Mouse (Mus musculus): Measurements from ENCODE around the gene Tenm2. TPM values are rescaled to one million over a fixed set of nuclear protein-coding genes. Genes with fewer than 3 reads are reported as not detected.

Tenm2 gene
- polyA plus RNA-seq, 1 experiment from 2014 or later = 5.1 TPM

- Histone ChIP-seq H3K27ac (no peak overlapping the region), H3K4me3 (no peak overlapping the region), H3K27me3 (peaks cover 4% of the 10 kb centered on the region), H3K9ac (no peak overlapping the region), H3K4me2 (no peak overlapping the region), H3K36me3 (no peaks in the 10 kb centered on the region), H3K9me3 (no peaks in the 10 kb centered on the region), H3K4me1 (peaks cover 9% of the 10 kb centered on the region)
- no peak for ATAC-seq (ENCODE audit: insufficient number of reproducible peaks, insufficient read depth, low FRiP score, low TSS enrichment, low read depth)
- 57% methylated on average over 4 of the region's 4 CpGs for WGBS
These were observed 1245.8 kb downstream of the Tenm2 start for GRCm38 (mm10) chr11:35989967-35990366.

DNA sequence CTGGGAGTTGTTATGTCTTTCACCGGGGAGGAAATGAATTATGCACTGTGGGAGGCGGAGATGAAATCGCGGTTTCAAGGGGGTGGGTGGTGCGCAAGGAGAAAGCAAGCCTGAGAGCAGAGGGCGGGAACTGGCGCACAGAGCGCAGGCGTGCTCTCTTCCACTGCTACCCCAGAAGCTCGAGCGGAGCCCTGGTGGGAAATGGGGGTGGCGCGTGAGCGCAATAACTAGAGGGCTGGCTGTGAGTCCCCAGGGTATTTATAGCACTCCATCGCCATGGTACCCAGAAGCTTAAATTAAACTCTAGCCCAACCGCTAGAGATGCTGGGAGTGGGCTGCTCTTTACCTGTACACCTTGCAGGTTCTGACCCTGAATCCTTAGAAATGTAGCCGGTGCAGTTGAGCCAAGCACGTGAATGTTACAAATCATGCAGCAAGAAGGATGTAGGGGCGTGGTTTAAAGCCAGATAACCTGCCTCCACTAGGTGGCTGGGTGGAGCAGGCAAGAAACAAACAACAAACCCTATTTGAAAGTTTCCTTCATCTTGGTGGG is 1249.8 kb downstream of the Tenm2 start:
- Histone ChIP-seq H3K4me2 (peak overlapping the region; percentile 61), H3K9ac (peak overlapping the region; percentile 44; the same call in 1 of the 2 replicates), H3K4me1 (peaks cover 9% of the 10 kb centered on the region), H3K36me3 (no peaks in the 10 kb centered on the region), H3K4me3 (peak overlapping the region; percentile 27), H3K27me3 (peaks cover 15% of the 10 kb centered on the region), H3K27ac (no peak overlapping the region), H3K9me3 (no peaks in the 10 kb centered on the region)
- WGBS = 1% methylated on average over 19 of the region's 19 CpGs
- ATAC-seq (ENCODE audit: insufficient number of reproducible peaks, insufficient read depth, low FRiP score, low TSS enrichment, low read depth) = peak; percentile 69

- WGBS = 79% methylated on average over 3 of the region's 3 CpGs
- H3K27me3 ChIP-seq = peaks cover 37% of the 10 kb centered on the region
- H3K27ac ChIP-seq = no peak overlapping the region
- no peak overlapping the region for H3K4me2 ChIP-seq
- no peak overlapping the region for H3K4me3 ChIP-seq
- H3K4me1 ChIP-seq = peaks cover 20% of the 10 kb centered on the region
- H3K9ac ChIP-seq = no peak overlapping the region
- no peaks in the 10 kb centered on the region for H3K9me3 ChIP-seq
- no peak for ATAC-seq (ENCODE audit: insufficient number of reproducible peaks, insufficient read depth, low FRiP score, low TSS enrichment, low read depth)
- H3K36me3 ChIP-seq = no peaks in the 10 kb centered on the region
These were observed 1253.0 kb downstream of the Tenm2 start for GRCm38 (mm10) chr11:35982734-35983133.

GRCm38 (mm10) chr11:35980411-35980917 is 1255.3 kb downstream of the Tenm2 start, which contains the start of gene Wwc1:
TSS of gene Wwc1 (minus strand) at chr11:35980527.
- H3K36me3 ChIP-seq = no peaks in the 10 kb centered on the region
- peak within 1 kb of the TSS; percentile 22; the same call in 1 of the 2 replicates for H3K27ac ChIP-seq
- under 1% methylated on average over 37 of the region's 47 CpGs for whole genome bisulfite sequencing
- H3K27me3 ChIP-seq = peaks cover 42% of the 10 kb centered on the region
- peak; percentile 67 for ATAC-seq (ENCODE audit: insufficient number of reproducible peaks, insufficient read depth, low FRiP score, low TSS enrichment, low read depth)
- H3K9me3 ChIP-seq = no peaks in the 10 kb centered on the region
- H3K4me2 ChIP-seq = peak within 1 kb of the TSS; percentile 95
- H3K4me1 ChIP-seq = peaks cover 25% of the 10 kb centered on the region
- H3K4me3 ChIP-seq = peak within 1 kb of the TSS; percentile 79
- H3K9ac ChIP-seq = peak within 1 kb of the TSS; percentile 80

GRCm38 (mm10) chr11:35979733-35980410 is 1255.9 kb downstream of the Tenm2 start:
- peak overlapping the region; percentile 22; the same call in 1 of the 2 replicates for H3K27ac ChIP-seq

DNA sequence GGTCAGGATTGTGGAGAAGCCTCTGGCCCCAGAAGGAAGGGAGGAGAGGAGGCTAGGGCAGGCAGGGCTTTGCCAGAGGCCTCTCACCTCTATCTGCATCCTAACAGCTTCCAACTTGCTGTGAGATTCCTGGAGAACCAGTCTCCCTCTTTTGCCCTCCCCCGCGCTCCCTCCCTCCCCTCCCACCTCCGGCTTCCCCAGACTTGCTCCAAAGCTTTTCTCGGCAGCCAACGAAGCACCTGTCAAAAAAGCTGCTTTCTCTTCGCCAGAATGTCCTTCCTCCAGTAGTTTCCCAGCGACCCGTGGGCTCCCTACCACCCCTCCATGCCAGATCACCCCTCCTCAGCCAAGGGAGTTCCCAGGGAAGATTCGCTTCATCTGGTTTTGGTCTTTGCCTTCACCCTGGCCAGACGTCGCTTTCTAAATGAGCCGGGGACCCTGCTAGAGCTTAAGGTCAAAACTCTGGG is 1256.5 kb downstream of the Tenm2 start:
- H3K27me3 ChIP-seq = peaks cover 42% of the 10 kb centered on the region
- H3K9ac ChIP-seq = peak overlapping the region; percentile 80
- H3K9me3 ChIP-seq = no peaks in the 10 kb centered on the region
- H3K4me3 ChIP-seq = peak overlapping the region; percentile 79
- no peak for ATAC-seq (ENCODE audit: insufficient number of reproducible peaks, insufficient read depth, low FRiP score, low TSS enrichment, low read depth)
- H3K4me2 ChIP-seq = peak overlapping the region; percentile 95
- H3K36me3 ChIP-seq = no peaks in the 10 kb centered on the region
- peaks cover 25% of the 10 kb centered on the region for H3K4me1 ChIP-seq
- no peak overlapping the region for H3K27ac ChIP-seq
- under 1% methylated on average over 12 of the region's 12 CpGs for WGBS

More at GRCm38 (mm10) chr11:35979733-35980410, 1255.9 kb downstream of the Tenm2 start:
- H3K4me2 ChIP-seq = peak overlapping the region; percentile 95
- H3K9me3 ChIP-seq = no peaks in the 10 kb centered on the region
- H3K4me1 ChIP-seq = peaks cover 25% of the 10 kb centered on the region
- peak overlapping the region; percentile 80 for H3K9ac ChIP-seq
- WGBS = under 1% methylated on average over 49 of the region's 66 CpGs
- H3K4me3 ChIP-seq = peak overlapping the region; percentile 79
- peak; percentile 38; the same call in 1 of the 2 replicates for ATAC-seq (ENCODE audit: insufficient number of reproducible peaks, insufficient read depth, low FRiP score, low TSS enrichment, low read depth)
- H3K27me3 ChIP-seq = peaks cover 42% of the 10 kb centered on the region
- H3K36me3 ChIP-seq = no peaks in the 10 kb centered on the region

GRCm38 (mm10) chr11:35977796-35978195 is 1258.0 kb downstream of the Tenm2 start:
- H3K27ac ChIP-seq = no peak overlapping the region
- H3K36me3 ChIP-seq = no peaks in the 10 kb centered on the region
- WGBS = 80% methylated on average over 3 of the region's 3 CpGs
- no peaks in the 10 kb centered on the region for H3K9me3 ChIP-seq
- H3K4me2 ChIP-seq = 0 out of 2 replicates have a peak overlapping the region, but pooled peaks have one; percentile 17
- no peak overlapping the region for H3K4me3 ChIP-seq
- H3K27me3 ChIP-seq = peaks cover 54% of the 10 kb centered on the region
- no peak overlapping the region for H3K9ac ChIP-seq
- H3K4me1 ChIP-seq = peaks cover 29% of the 10 kb centered on the region
- no peak for ATAC-seq (ENCODE audit: insufficient number of reproducible peaks, insufficient read depth, low FRiP score, low TSS enrichment, low read depth)

DNA sequence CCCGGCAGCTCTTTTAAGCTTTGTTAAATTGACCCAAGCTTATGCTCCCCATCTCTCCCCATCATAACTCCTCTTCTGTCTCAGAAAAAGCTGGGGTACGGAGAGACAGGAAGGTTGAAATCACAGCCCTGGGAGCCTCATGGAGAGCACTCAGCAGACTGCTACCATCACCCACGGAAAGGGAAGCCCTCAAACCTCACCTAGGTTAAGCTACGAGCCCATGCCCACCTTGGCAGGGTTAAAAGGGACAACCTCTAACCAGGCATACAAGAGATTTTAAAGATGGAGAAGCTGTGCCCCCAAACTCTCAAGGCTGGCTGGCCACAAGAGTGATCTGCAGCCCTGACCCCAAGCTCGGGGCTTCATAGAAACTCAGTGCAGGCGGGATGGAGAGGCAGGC is 1258.7 kb downstream of the Tenm2 start:
- peaks cover 32% of the 10 kb centered on the region for H3K4me1 ChIP-seq
- H3K27ac ChIP-seq = no peak overlapping the region
- no peak for ATAC-seq (ENCODE audit: insufficient number of reproducible peaks, insufficient read depth, low FRiP score, low TSS enrichment, low read depth)
- no peaks in the 10 kb centered on the region for H3K36me3 ChIP-seq
- 44% methylated on average over 6 of the region's 6 CpGs for WGBS
- H3K9me3 ChIP-seq = no peaks in the 10 kb centered on the region
- H3K4me3 ChIP-seq = no peak overlapping the region
- H3K27me3 ChIP-seq = peaks cover 53% of the 10 kb centered on the region
- no peak overlapping the region for H3K9ac ChIP-seq
- H3K4me2 ChIP-seq = peak overlapping the region; percentile 29; the same call in 1 of the 2 replicates

DNA sequence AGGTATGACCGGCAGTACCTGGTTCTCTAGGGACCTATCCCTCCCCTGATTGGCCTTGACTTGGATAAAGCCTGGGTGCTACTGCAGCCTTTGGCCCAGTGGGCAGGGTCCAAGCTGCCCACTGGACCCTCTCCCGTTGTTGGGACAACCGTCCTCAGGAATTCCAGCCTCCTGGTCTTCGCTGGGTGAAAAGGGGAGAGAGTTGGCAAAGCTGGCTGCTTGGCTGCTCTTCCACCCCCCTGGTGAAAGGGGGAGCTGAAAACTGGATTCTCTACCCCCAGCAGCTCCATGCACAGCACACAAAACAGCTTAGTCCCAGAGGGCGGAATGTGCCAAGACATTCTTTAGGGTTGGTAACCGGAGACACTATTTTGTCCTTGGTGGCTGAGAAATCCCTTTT is 1259.3 kb downstream of the Tenm2 start:
- H3K27me3 ChIP-seq = peaks cover 47% of the 10 kb centered on the region
- 23% methylated on average over 6 of the region's 6 CpGs for WGBS
- no peak overlapping the region for H3K4me3 ChIP-seq
- no peak overlapping the region for H3K27ac ChIP-seq
- no peaks in the 10 kb centered on the region for H3K36me3 ChIP-seq
- H3K4me2 ChIP-seq = peak overlapping the region; percentile 37; the same call in 1 of the 2 replicates
- H3K4me1 ChIP-seq = peaks cover 32% of the 10 kb centered on the region
- no peaks in the 10 kb centered on the region for H3K9me3 ChIP-seq
- H3K9ac ChIP-seq = no peak overlapping the region
- no peak for ATAC-seq (ENCODE audit: insufficient number of reproducible peaks, insufficient read depth, low FRiP score, low TSS enrichment, low read depth)

GRCm38 (mm10) chr11:35974632-35975450 is 1260.9 kb downstream of the Tenm2 start:
- ATAC-seq (ENCODE audit: insufficient number of reproducible peaks, insufficient read depth, low FRiP score, low TSS enrichment, low read depth) = no peak
- Histone ChIP-seq H3K4me2 (no peak overlapping the region), H3K4me3 (no peak overlapping the region), H3K4me1 (peaks cover 31% of the 10 kb centered on the region), H3K27ac (no peak overlapping the region), H3K9ac (no peak overlapping the region), H3K27me3 (peaks cover 42% of the 10 kb centered on the region), H3K36me3 (no peaks in the 10 kb centered on the region), H3K9me3 (no peaks in the 10 kb centered on the region)
- 75% methylated on average over 6 of the region's 6 CpGs for WGBS

DNA sequence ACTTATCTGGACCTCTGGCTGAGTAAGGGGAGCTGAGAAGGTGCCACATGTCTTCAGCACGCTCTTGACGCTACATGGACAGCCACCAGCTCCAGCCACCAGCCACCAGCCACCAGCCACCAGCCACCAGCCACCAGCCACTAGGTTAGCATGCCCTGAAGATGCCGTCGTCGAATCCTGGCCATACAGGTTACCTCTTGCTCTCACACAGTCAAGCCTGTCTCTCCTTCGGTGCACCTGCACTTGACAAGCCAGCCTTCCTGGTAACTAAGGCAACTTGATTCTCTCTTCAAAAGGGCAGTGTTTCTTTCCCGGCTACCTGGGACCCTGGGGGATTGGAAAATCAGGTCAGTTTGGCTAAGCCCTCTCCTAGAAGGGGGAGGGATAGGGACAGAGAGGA is 1262.6 kb downstream of the Tenm2 start:
- Histone ChIP-seq H3K27me3 (peaks cover 25% of the 10 kb centered on the region), H3K4me3 (no peak overlapping the region), H3K9ac (no peak overlapping the region), H3K27ac (no peak overlapping the region), H3K4me2 (no peak overlapping the region), H3K36me3 (no peaks in the 10 kb centered on the region), H3K4me1 (peaks cover 21% of the 10 kb centered on the region), H3K9me3 (no peaks in the 10 kb centered on the region)
- WGBS = 31% methylated on average over 7 of the region's 7 CpGs
- ATAC-seq (ENCODE audit: insufficient number of reproducible peaks, insufficient read depth, low FRiP score, low TSS enrichment, low read depth) = no peak
